Mouse (Mus musculus): ENCODE results near the gene Gfi1. TPM values are rescaled to one million over a fixed set of nuclear protein-coding genes. Genes with fewer than 3 reads are reported as not detected.

Gene Gfi1
- polyA plus RNA-seq, 1 experiment = 0.09 TPM

- no peak for TF ChIP-seq USF1 (IDR thresholded peaks at IDR 0.05; ENCODE audit: low read depth)
- TF ChIP-seq CEBPB (IDR thresholded peaks at IDR 0.05; ENCODE audit: low read depth) = no peak
- TF ChIP-seq FOSL1 (IDR thresholded peaks at IDR 0.05; ENCODE audit: insufficient read depth, low read length, poor library complexity, severe bottlenecking) = no peak
- Histone ChIP-seq H3K36me3 (ENCODE audit: control insufficient read depth, insufficient read depth) (no peaks in the 10 kb centered on the region), H3K4me3 (ENCODE audit: insufficient read depth, poor library complexity, severe bottlenecking) (no peak overlapping the region), H3K79me3 (ENCODE audit: low read depth) (no peaks in the 10 kb centered on the region), H3K27me3 (ENCODE audit: control insufficient read depth, insufficient read depth, insufficient read length) (no peaks in the 10 kb centered on the region), H3K79me2 (ENCODE audit: control insufficient read depth, insufficient read depth) (no peaks in the 10 kb centered on the region), H3ac (ENCODE audit: control insufficient read depth, insufficient read length, low read depth) (no peak overlapping the region)
Measured at GRCm38 (mm10) chr5:107681300-107681699, 44.5 kb downstream of the Gfi1 start.

- Histone ChIP-seq H3K4me3 (ENCODE audit: insufficient read depth, poor library complexity, severe bottlenecking) (no peak overlapping the region), H3K79me3 (ENCODE audit: low read depth) (no peaks in the 10 kb centered on the region), H3K27me3 (ENCODE audit: control insufficient read depth, insufficient read depth, insufficient read length) (no peaks in the 10 kb centered on the region), H3K36me3 (ENCODE audit: control insufficient read depth, insufficient read depth) (no peaks in the 10 kb centered on the region), H3ac (ENCODE audit: control insufficient read depth, insufficient read length, low read depth) (no peak overlapping the region), H3K79me2 (ENCODE audit: control insufficient read depth, insufficient read depth) (no peaks in the 10 kb centered on the region)
- TF ChIP-seq MYOG (IDR thresholded peaks at IDR 0.05; ENCODE audit: control insufficient read depth, extremely low read depth, insufficient read length) (no peak), USF1 (IDR thresholded peaks at IDR 0.05; ENCODE audit: low read depth) (no peak)
Measured at GRCm38 (mm10) chr5:107678392-107678791, 47.4 kb downstream of the Gfi1 start.

Other genes starting within 250 kb of the Gfi1 start
- 0.04 TPM for gene Gm42669, start 218.4 kb downstream of the Gfi1 start, polyA plus RNA-seq (2012; fragmentation: generic; extraction: Trizol)
- gene 1700028K03Rik, start 191.3 kb downstream of the Gfi1 start, polyA plus RNA-seq (2012; fragmentation: generic; extraction: Trizol) = not detected
- gene Rpap2, start 128.7 kb downstream of the Gfi1 start, polyA plus RNA-seq (2012; fragmentation: generic; extraction: Trizol) = 7.2 TPM
- gene Glmn, start 128.1 kb downstream of the Gfi1 start, polyA plus RNA-seq (2012; fragmentation: generic; extraction: Trizol) = 3.5 TPM
- gene Ube2d2b, start 104.1 kb upstream of the Gfi1 start, polyA plus RNA-seq (2012; fragmentation: generic; extraction: Trizol) = 0.09 TPM
- gene Evi5, start 149.1 kb upstream of the Gfi1 start, polyA plus RNA-seq (2012; fragmentation: generic; extraction: Trizol) = 6.8 TPM
- gene Rpl5, start 174.5 kb upstream of the Gfi1 start, polyA plus RNA-seq (2012; fragmentation: generic; extraction: Trizol) = 161 TPM